ENCODE assay signal across 29 mouse cellular contexts in the genomic region with DNA sequence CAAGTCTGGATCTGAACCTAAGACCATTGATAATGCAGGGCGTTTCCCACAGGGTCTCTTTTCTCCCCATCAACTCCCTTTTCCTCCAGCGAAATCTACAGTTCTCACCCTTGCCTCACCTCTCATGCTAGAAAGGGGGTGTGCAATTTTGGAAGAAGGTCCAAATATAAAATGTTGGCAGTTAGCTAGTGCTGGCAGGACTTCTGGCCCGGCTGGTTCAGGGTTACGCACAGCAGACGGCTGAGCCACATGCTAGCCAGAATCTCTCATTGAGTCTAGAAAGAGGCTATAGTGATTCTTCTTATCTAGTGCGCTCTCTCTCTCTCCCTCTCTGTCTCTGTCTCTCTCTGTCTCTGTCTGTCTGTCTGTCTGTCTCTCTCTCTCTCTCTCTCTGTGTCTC. TPM values are rescaled to one million over a fixed set of nuclear protein-coding genes. Genes with fewer than 3 reads are reported as not detected.
DNase-seq lines count a peak whose midpoint lies in the region; ATAC-seq and TF ChIP-seq lines count a peak whose summit lies in the region.
"Had no signal": no experiment of that assay in that cellular context is flagged by ENCODE, and none has a peak within 500 bp of the region (broad histone marks: within the 10 kb centered on the region; RNA-seq: fewer than 3 reads in every experiment).

No protein-coding gene starts in this region.

- no peak overlapping the region for H3K27ac ChIP-seq in heart, embryonic 11.5 days (ENCODE audit: low read depth, low read length)
- H3K27ac ChIP-seq in kidney, adult 2 months (ENCODE audit: insufficient read depth, low read depth, low read length), result no peak overlapping the region
- no peak overlapping the region for H3K27ac ChIP-seq in limb, embryonic 10.5 days
- H3K27ac ChIP-seq: hindbrain, embryonic 12.5 days; hindbrain, postnatal 0 days; intestine, embryonic 15.5 days; kidney, postnatal 0 days; limb, embryonic 12.5 days; liver, embryonic 12.5 days; midbrain, embryonic 12.5 days; neural tube, embryonic 15.5 days had no signal

- no peak for TF ChIP-seq POLR2A in kidney, adult 2 months (IDR thresholded peaks at IDR 0.05; ENCODE audit: low read depth, low read length)

- no peaks in the 10 kb centered on the region for H3K9me3 ChIP-seq in heart, embryonic 11.5 days (replicated peaks; ENCODE audit: control insufficient read depth, low read length)
- H3K9me3 ChIP-seq in limb, embryonic 10.5 days (replicated peaks), result no peaks in the 10 kb centered on the region
- H3K9me3 ChIP-seq: heart, embryonic 15.5 days; hindbrain, embryonic 12.5 days; intestine, embryonic 15.5 days; limb, embryonic 12.5 days; liver, embryonic 12.5 days; megakaryocyte, embryonic 14.5 days; midbrain, embryonic 12.5 days; neural tube, embryonic 15.5 days had no signal

- no peak overlapping the region for H3K4me3 ChIP-seq in heart, embryonic 11.5 days (ENCODE audit: low read depth, low read length)
- no peak overlapping the region for H3K4me3 ChIP-seq in kidney, adult 2 months (ENCODE audit: insufficient read depth, low read depth, low read length)
- no peak overlapping the region for H3K4me3 ChIP-seq in limb, embryonic 10.5 days
- H3K4me3 ChIP-seq: erythroblast, embryonic 14.5 days; heart, embryonic 15.5 days; hindbrain, embryonic 12.5 days; intestine, embryonic 15.5 days; limb, embryonic 12.5 days; liver, embryonic 12.5 days; megakaryocyte, embryonic 14.5 days; midbrain, embryonic 12.5 days; neural tube, embryonic 15.5 days had no signal

- TF ChIP-seq CTCF in kidney, adult 2 months (conservative IDR thresholded peaks at IDR 0.05; ENCODE audit: insufficient read depth, insufficient read length, low read depth, low read length), result no peak

- H3K9ac ChIP-seq in heart, embryonic 11.5 days (ENCODE audit: low read depth, low read length), result no peak overlapping the region
- H3K9ac ChIP-seq: heart, embryonic 15.5 days; hindbrain, embryonic 12.5 days; intestine, embryonic 15.5 days; limb, embryonic 12.5 days; liver, embryonic 12.5 days; midbrain, embryonic 12.5 days; neural tube, embryonic 15.5 days had no signal

- no peaks in the 10 kb centered on the region for H3K27me3 ChIP-seq in heart, embryonic 11.5 days (ENCODE audit: control insufficient read depth, insufficient read depth, low read length)
- no peaks in the 10 kb centered on the region for H3K27me3 ChIP-seq in kidney, adult 2 months (replicated peaks; ENCODE audit: control insufficient read depth, insufficient read depth, low read length)
- no peaks in the 10 kb centered on the region for H3K27me3 ChIP-seq in limb, embryonic 10.5 days (ENCODE audit: low read depth, poor library complexity, severe bottlenecking)
- H3K27me3 ChIP-seq: heart, embryonic 15.5 days; hindbrain, embryonic 12.5 days; intestine, embryonic 15.5 days; limb, embryonic 12.5 days; liver, embryonic 12.5 days; midbrain, embryonic 12.5 days; neural tube, embryonic 15.5 days had no signal

- peaks cover 18% of the 10 kb centered on the region for H3K4me1 ChIP-seq in heart, embryonic 11.5 days (ENCODE audit: control insufficient read depth, insufficient read depth, low read length)
- H3K4me1 ChIP-seq in kidney, adult 2 months (ENCODE audit: control insufficient read depth, insufficient read depth, low read length), result peaks cover 6% of the 10 kb centered on the region; the same call in 1 of the 2 replicates
- peaks cover 20% of the 10 kb centered on the region for H3K4me1 ChIP-seq in limb, embryonic 10.5 days
- H3K4me1 ChIP-seq: intestine, embryonic 15.5 days; liver, embryonic 12.5 days; megakaryocyte, embryonic 14.5 days had no signal

- WGBS in heart, embryonic 11.5 days (ENCODE audit: insufficient replicate concordance), result 85% methylated on average over 6 of the region's 6 CpGs
- WGBS in kidney, adult 2 months, result 88% methylated on average over 6 of the region's 6 CpGs
- WGBS in limb, embryonic 10.5 days, result 90% methylated on average over 6 of the region's 6 CpGs

- intact Hi-C loops in left cerebral cortex, postnatal 4 days (cut with DNase I), result no loop called here

- no peak for ATAC-seq in heart, embryonic 11.5 days (replicated peaks; ENCODE audit: insufficient number of reproducible peaks, low FRiP score, low TSS enrichment)
- ATAC-seq: hindbrain, postnatal 0 days; intestine, embryonic 15.5 days; liver, embryonic 12.5 days; lung, postnatal 0 days had no signal

- no peak overlapping the region for H3K4me2 ChIP-seq in heart, embryonic 11.5 days
- H3K4me2 ChIP-seq: heart, embryonic 15.5 days; hindbrain, embryonic 12.5 days; intestine, embryonic 15.5 days; limb, embryonic 12.5 days; liver, embryonic 12.5 days; midbrain, embryonic 12.5 days; neural tube, embryonic 15.5 days had no signal

- DNase-seq in left cerebral cortex, postnatal 4 days, result peak; percentile 38
- no peak for DNase-seq in left cerebral cortex, adult 18-20 months (ENCODE audit: low spot score in 2 of 2)
- peak; percentile 76 for DNase-seq in cerebellum, adult 11-12 months
- DNase-seq in cerebellum, adult 9-11 months, result peak; percentile 81
- no peak for DNase-seq in kidney, adult 2 months
- no peak for DNase-seq in limb, embryonic 10.5 days (ENCODE audit: low spot score)
- DNase-seq: adrenal gland, adult 2 months; gastrocnemius, postnatal 10 days; kidney, adult 8-10 months; kidney, postnatal 4 days; layer of hippocampus, postnatal 36 days; lung, adult 18-20 months; lung, postnatal 4 days; retina, postnatal 1 day; right cerebral cortex, postnatal 14 days had no signal

- no peaks in the 10 kb centered on the region for H3K36me3 ChIP-seq in heart, embryonic 11.5 days (ENCODE audit: control insufficient read depth, insufficient read depth, low read length)
- no peaks in the 10 kb centered on the region for H3K36me3 ChIP-seq in kidney, adult 2 months (ENCODE audit: control insufficient read depth, insufficient read depth, low read length)
- H3K36me3 ChIP-seq in limb, embryonic 10.5 days, result peaks cover 46% of the 10 kb centered on the region
- H3K36me3 ChIP-seq: heart, embryonic 15.5 days; hindbrain, embryonic 12.5 days; midbrain, embryonic 12.5 days; neural tube, embryonic 15.5 days had no signal

RNA-seq across cellular contexts. Expression of gene Col27a1, which starts 45.3 kb away (rescaled TPM):
- 1 to 10 TPM; 2.5 to 3.1 TPM for total RNA-seq in left cerebral cortex, postnatal 4 days (2021)
- total RNA-seq in left cerebral cortex, adult 18-20 months (2021), result 1 to 10 TPM; 4.2 to 5.2 TPM
- 3.3 and 3.4 TPM in 2 replicates for polyA plus RNA-seq in heart, embryonic 11.5 days (2014; fragmentation: Nextera tagmentation; extraction: Ambion mirVana)
- polyA plus RNA-seq in kidney, adult 2 months (2012; rRNA removed), result 23.1 and 31.7 TPM in 2 replicates
- 7.4 and 9.4 TPM in 2 replicates for polyA plus RNA-seq in limb, embryonic 10.5 days (2016; fragmentation: Nextera tagmentation; extraction: Ambion mirVana)
- total RNA-seq: MEL had no signal

Comparison
In these comparisons a context has a peak if more than half of its experiments do, and no peak if none do; other contexts are left out.
1. DNase-seq: peak in left cerebral cortex, postnatal 4 days (single experiment), cerebellum, adult 11-12 months (single experiment) and cerebellum, adult 9-11 months (single experiment); none in left cerebral cortex, adult 18-20 months (0 of 2), kidney, adult 2 months (single experiment) and limb, embryonic 10.5 days (single experiment).